Mouse (Mus musculus): ENCODE results near the gene Gcn1l1. TPM values are rescaled to one million over a fixed set of nuclear protein-coding genes. Genes with fewer than 3 reads are reported as not detected.
A peak's percentile ranks its signal among the peaks of the same experiment; 100 is the strongest.

Gene Gcn1l1
- polyA plus RNA-seq, 1 experiment: not detected

- Histone ChIP-seq H3K4me3 (ENCODE audit: insufficient read depth, low read depth, low read length) (no peak overlapping the region), H3K4me1 (ENCODE audit: control insufficient read depth, insufficient read depth, low read length) (peaks cover 1% of the 10 kb centered on the region; the same call in 1 of the 2 replicates), H3K27ac (ENCODE audit: insufficient read depth, low read depth, low read length) (no peak overlapping the region)
- no peak for TF ChIP-seq CTCF (IDR thresholded peaks at IDR 0.05; ENCODE audit: insufficient read depth, low read depth, low read length)
- TF ChIP-seq POLR2A (IDR thresholded peaks at IDR 0.05; ENCODE audit: insufficient read depth, low read depth, low read length): no peak
- WGBS: 82% methylated on average over 13 of the region's 13 CpGs
Observed at GRCm38 (mm10) chr5:115551799-115552198, 13.3 kb upstream of the Gcn1l1 start.

- WGBS: 91% methylated on average over 33 of the region's 33 CpGs
- H3K27ac ChIP-seq (ENCODE audit: insufficient read depth, low read depth, low read length): no peak overlapping the region
Observed at GRCm38 (mm10) chr5:115553801-115554420, 11.1 kb upstream of the Gcn1l1 start.

GRCm38 (mm10) chr5:115554536-115555291, 10.3 kb upstream of the Gcn1l1 start:
- WGBS: 92% methylated on average over 18 of the region's 18 CpGs
- no peaks in the 10 kb centered on the region for H3K4me1 ChIP-seq (ENCODE audit: control insufficient read depth, insufficient read depth, low read length)
- no peak overlapping the region for H3K4me3 ChIP-seq (ENCODE audit: insufficient read depth, low read depth, low read length)
- TF ChIP-seq POLR2A (IDR thresholded peaks at IDR 0.05; ENCODE audit: insufficient read depth, low read depth, low read length) (no peak), CTCF (IDR thresholded peaks at IDR 0.05; ENCODE audit: insufficient read depth, low read depth, low read length) (no peak)
- no peak overlapping the region for H3K27ac ChIP-seq (ENCODE audit: insufficient read depth, low read depth, low read length)

More at GRCm38 (mm10) chr5:115553801-115554420, 11.1 kb upstream of the Gcn1l1 start:
- no peak for TF ChIP-seq POLR2A (IDR thresholded peaks at IDR 0.05; ENCODE audit: insufficient read depth, low read depth, low read length)
- TF ChIP-seq CTCF (IDR thresholded peaks at IDR 0.05; ENCODE audit: insufficient read depth, low read depth, low read length): no peak
- no peak overlapping the region for H3K4me3 ChIP-seq (ENCODE audit: insufficient read depth, low read depth, low read length)
- no peaks in the 10 kb centered on the region for H3K4me1 ChIP-seq (ENCODE audit: control insufficient read depth, insufficient read depth, low read length)

GRCm38 (mm10) chr5:115556217-115556616, 8.8 kb upstream of the Gcn1l1 start:
- H3K4me3 ChIP-seq (ENCODE audit: insufficient read depth, low read depth, low read length): no peak overlapping the region
- TF ChIP-seq CTCF (IDR thresholded peaks at IDR 0.05; ENCODE audit: insufficient read depth, low read depth, low read length) (peak; percentile 54; the same call in 1 of the 2 replicates), POLR2A (IDR thresholded peaks at IDR 0.05; ENCODE audit: insufficient read depth, low read depth, low read length) (no peak)
- H3K4me1 ChIP-seq (ENCODE audit: control insufficient read depth, insufficient read depth, low read length): peaks cover 8% of the 10 kb centered on the region
- no peak overlapping the region for H3K27ac ChIP-seq (ENCODE audit: insufficient read depth, low read depth, low read length)
- WGBS: 7% methylated on average over 8 of the region's 8 CpGs

GRCm38 (mm10) chr5:115558182-115558794, 6.8 kb upstream of the Gcn1l1 start:
- peaks cover 8% of the 10 kb centered on the region for H3K4me1 ChIP-seq (ENCODE audit: control insufficient read depth, insufficient read depth, low read length)
- no peak overlapping the region for H3K27ac ChIP-seq (ENCODE audit: insufficient read depth, low read depth, low read length)
- H3K4me3 ChIP-seq (ENCODE audit: insufficient read depth, low read depth, low read length): no peak overlapping the region
- TF ChIP-seq POLR2A (IDR thresholded peaks at IDR 0.05; ENCODE audit: insufficient read depth, low read depth, low read length) (no peak), CTCF (IDR thresholded peaks at IDR 0.05; ENCODE audit: insufficient read depth, low read depth, low read length) (no peak)
- 89% methylated on average over 14 of the region's 14 CpGs for WGBS

- peaks cover 9% of the 10 kb centered on the region for H3K4me1 ChIP-seq (ENCODE audit: control insufficient read depth, insufficient read depth, low read length)
- H3K27ac ChIP-seq (ENCODE audit: insufficient read depth, low read depth, low read length): peak within 1 kb of the TSS; percentile 41
- H3K4me3 ChIP-seq (ENCODE audit: insufficient read depth, low read depth, low read length): peak within 1 kb of the TSS; percentile 73
- WGBS: under 1% methylated on average over 78 of the region's 78 CpGs
- TF ChIP-seq POLR2A (IDR thresholded peaks at IDR 0.05; ENCODE audit: insufficient read depth, low read depth, low read length): peak; percentile 99
- peak; percentile 98 for TF ChIP-seq CTCF (IDR thresholded peaks at IDR 0.05; ENCODE audit: insufficient read depth, low read depth, low read length)
Observed at GRCm38 (mm10) chr5:115559237-115560101, 5.6 kb upstream of the Gcn1l1 start, which contains the start of gene Rplp0. TSS of gene Rplp0 (plus strand) at chr5:115559467.

GRCm38 (mm10) chr5:115560336-115560905, 4.6 kb upstream of the Gcn1l1 start:
- Histone ChIP-seq H3K27ac (ENCODE audit: insufficient read depth, low read depth, low read length) (no peak overlapping the region), H3K4me3 (ENCODE audit: insufficient read depth, low read depth, low read length) (no peak overlapping the region), H3K4me1 (ENCODE audit: control insufficient read depth, insufficient read depth, low read length) (peaks cover 14% of the 10 kb centered on the region)
- WGBS: 54% methylated on average over 13 of the region's 13 CpGs
- TF ChIP-seq CTCF (IDR thresholded peaks at IDR 0.05; ENCODE audit: insufficient read depth, low read depth, low read length): no peak
- TF ChIP-seq POLR2A (IDR thresholded peaks at IDR 0.05; ENCODE audit: insufficient read depth, low read depth, low read length): no peak

Data from olfactory bulb, adult 2 months (tissue).